Mouse (Mus musculus): ENCODE measurements around the gene Cfb. TPM values are rescaled to one million over a fixed set of nuclear protein-coding genes. Genes with fewer than 3 reads are reported as not detected.

Cfb gene
- polyA plus RNA-seq, 1 experiment from 2014 or later, result 84.8 TPM

- H3K4me1 ChIP-seq (replicated peaks; ENCODE audit: control insufficient read depth, insufficient read depth, low read length), result no peaks in the 10 kb centered on the region
- H3K27ac ChIP-seq (ENCODE audit: low read depth, low read length), result no peak overlapping the region
- no peaks in the 10 kb centered on the region; the same call in 1 of the 2 replicates for H3K36me3 ChIP-seq (ENCODE audit: control insufficient read depth, insufficient read depth)
- no peak overlapping the region for H3K9ac ChIP-seq (ENCODE audit: low read depth, low read length)
- no peak for TF ChIP-seq CTCF (IDR thresholded peaks at IDR 0.05; ENCODE audit: low read depth)
- H3K4me2 ChIP-seq (replicated peaks; ENCODE audit: low read depth), result no peak overlapping the region
- no peak for ATAC-seq
- WGBS, result 87% methylated on average over 12 of the region's 12 CpGs
- no peaks in the 10 kb centered on the region for H3K27me3 ChIP-seq (replicated peaks; ENCODE audit: control insufficient read depth, insufficient read depth, low read length)
- H3K9me3 ChIP-seq (ENCODE audit: control insufficient read depth), result no peaks in the 10 kb centered on the region
- no peak overlapping the region for H3K4me3 ChIP-seq (ENCODE audit: low read depth, low read length)
Observed at GRCm38 (mm10) chr17:34890074-34890743, 27.9 kb upstream of the Cfb start.

- Histone ChIP-seq H3K4me2 (replicated peaks; ENCODE audit: low read depth) (no peak overlapping the region), H3K4me1 (replicated peaks; ENCODE audit: control insufficient read depth, insufficient read depth, low read length) (no peaks in the 10 kb centered on the region), H3K27ac (ENCODE audit: low read depth, low read length) (no peak overlapping the region), H3K9ac (ENCODE audit: low read depth, low read length) (no peak overlapping the region), H3K9me3 (ENCODE audit: control insufficient read depth) (no peaks in the 10 kb centered on the region), H3K36me3 (ENCODE audit: control insufficient read depth, insufficient read depth) (no peaks in the 10 kb centered on the region), H3K4me3 (ENCODE audit: low read depth, low read length) (no peak overlapping the region), H3K27me3 (replicated peaks; ENCODE audit: control insufficient read depth, insufficient read depth, low read length) (no peaks in the 10 kb centered on the region)
- TF ChIP-seq CTCF (IDR thresholded peaks at IDR 0.05; ENCODE audit: low read depth), result no peak
- WGBS, result 89% methylated on average over 5 of the region's 5 CpGs
- no peak for ATAC-seq
Observed at GRCm38 (mm10) chr17:34887942-34888341, 25.6 kb upstream of the Cfb start.

- Histone ChIP-seq H3K27me3 (replicated peaks; ENCODE audit: control insufficient read depth, insufficient read depth, low read length) (no peaks in the 10 kb centered on the region), H3K4me3 (ENCODE audit: low read depth, low read length) (no peak overlapping the region), H3K4me2 (replicated peaks; ENCODE audit: low read depth) (no peak overlapping the region), H3K9ac (ENCODE audit: low read depth, low read length) (no peak overlapping the region), H3K27ac (ENCODE audit: low read depth, low read length) (no peak overlapping the region), H3K9me3 (ENCODE audit: control insufficient read depth) (no peaks in the 10 kb centered on the region), H3K4me1 (replicated peaks; ENCODE audit: control insufficient read depth, insufficient read depth, low read length) (no peaks in the 10 kb centered on the region; the same call in 1 of the 2 replicates), H3K36me3 (ENCODE audit: control insufficient read depth, insufficient read depth) (no peaks in the 10 kb centered on the region)
- TF ChIP-seq CTCF (IDR thresholded peaks at IDR 0.05; ENCODE audit: low read depth), result no peak
- no peak for ATAC-seq
- WGBS, result 77% methylated on average over 3 of the region's 3 CpGs
Observed at GRCm38 (mm10) chr17:34885615-34886014, 23.3 kb upstream of the Cfb start.

GRCm38 (mm10) chr17:34884704-34885103 lies 22.4 kb upstream of the Cfb start:
- no peak for TF ChIP-seq CTCF (IDR thresholded peaks at IDR 0.05; ENCODE audit: low read depth)
- no peak overlapping the region for H3K9ac ChIP-seq (ENCODE audit: low read depth, low read length)
- no peak overlapping the region for H3K4me3 ChIP-seq (ENCODE audit: low read depth, low read length)
- no peak for ATAC-seq
- H3K9me3 ChIP-seq (ENCODE audit: control insufficient read depth), result no peaks in the 10 kb centered on the region
- H3K4me2 ChIP-seq (replicated peaks; ENCODE audit: low read depth), result no peak overlapping the region
- H3K27me3 ChIP-seq (replicated peaks; ENCODE audit: control insufficient read depth, insufficient read depth, low read length), result no peaks in the 10 kb centered on the region
- H3K36me3 ChIP-seq (ENCODE audit: control insufficient read depth, insufficient read depth), result no peaks in the 10 kb centered on the region
- no peaks in the 10 kb centered on the region; the same call in 1 of the 2 replicates for H3K4me1 ChIP-seq (replicated peaks; ENCODE audit: control insufficient read depth, insufficient read depth, low read length)
- 93% methylated on average over 6 of the region's 6 CpGs for WGBS
- H3K27ac ChIP-seq (ENCODE audit: low read depth, low read length), result no peak overlapping the region

GRCm38 (mm10) chr17:34883332-34883731 lies 21.0 kb upstream of the Cfb start:
- WGBS, result 56% methylated on average over 3 of the region's 3 CpGs
- Histone ChIP-seq H3K27me3 (replicated peaks; ENCODE audit: control insufficient read depth, insufficient read depth, low read length) (no peaks in the 10 kb centered on the region), H3K4me3 (ENCODE audit: low read depth, low read length) (no peak overlapping the region), H3K9me3 (ENCODE audit: control insufficient read depth) (no peaks in the 10 kb centered on the region), H3K4me1 (replicated peaks; ENCODE audit: control insufficient read depth, insufficient read depth, low read length) (no peaks in the 10 kb centered on the region; the same call in 1 of the 2 replicates), H3K4me2 (replicated peaks; ENCODE audit: low read depth) (no peak overlapping the region), H3K9ac (ENCODE audit: low read depth, low read length) (no peak overlapping the region), H3K27ac (ENCODE audit: low read depth, low read length) (no peak overlapping the region), H3K36me3 (ENCODE audit: control insufficient read depth, insufficient read depth) (no peaks in the 10 kb centered on the region)
- TF ChIP-seq CTCF (IDR thresholded peaks at IDR 0.05; ENCODE audit: low read depth), result peak; percentile 62
- ATAC-seq, result no peak

GRCm38 (mm10) chr17:34881683-34882310 lies 19.5 kb upstream of the Cfb start, which contains the start of gene Gm20547:
TSS of gene Gm20547 (minus strand) at chr17:34882042.
- peak within 1 kb of the TSS; percentile 37; the same call in 1 of the 2 replicates for H3K9ac ChIP-seq (ENCODE audit: low read depth, low read length)

More at GRCm38 (mm10) chr17:34881683-34882310, 19.5 kb upstream of the Cfb start, which contains the start of gene Gm20547:
- Histone ChIP-seq H3K4me2 (replicated peaks; ENCODE audit: low read depth) (peak within 1 kb of the TSS; percentile 60), H3K4me1 (replicated peaks; ENCODE audit: control insufficient read depth, insufficient read depth, low read length) (no peaks in the 10 kb centered on the region; the same call in 1 of the 2 replicates), H3K9me3 (ENCODE audit: control insufficient read depth) (no peaks in the 10 kb centered on the region), H3K4me3 (ENCODE audit: low read depth, low read length) (peak within 1 kb of the TSS; percentile 31), H3K27me3 (replicated peaks; ENCODE audit: control insufficient read depth, insufficient read depth, low read length) (no peaks in the 10 kb centered on the region), H3K27ac (ENCODE audit: low read depth, low read length) (peak within 1 kb of the TSS; percentile 54), H3K36me3 (ENCODE audit: control insufficient read depth, insufficient read depth) (no peaks in the 10 kb centered on the region)
- ATAC-seq, result peak; percentile 25; the same call in 1 of the 2 replicates
- no peak for TF ChIP-seq CTCF (IDR thresholded peaks at IDR 0.05; ENCODE audit: low read depth)
- 5% methylated on average over 15 of the region's 15 CpGs for WGBS
